Mouse (Mus musculus): ENCODE measurements at regions not wholly inside any gene's neighbourhood (a gene's known extent, or its start where the extent isn't known, plus 50 kb on each side); places are given as distances from the start of the nearest gene placed in this dataset.

DNA sequence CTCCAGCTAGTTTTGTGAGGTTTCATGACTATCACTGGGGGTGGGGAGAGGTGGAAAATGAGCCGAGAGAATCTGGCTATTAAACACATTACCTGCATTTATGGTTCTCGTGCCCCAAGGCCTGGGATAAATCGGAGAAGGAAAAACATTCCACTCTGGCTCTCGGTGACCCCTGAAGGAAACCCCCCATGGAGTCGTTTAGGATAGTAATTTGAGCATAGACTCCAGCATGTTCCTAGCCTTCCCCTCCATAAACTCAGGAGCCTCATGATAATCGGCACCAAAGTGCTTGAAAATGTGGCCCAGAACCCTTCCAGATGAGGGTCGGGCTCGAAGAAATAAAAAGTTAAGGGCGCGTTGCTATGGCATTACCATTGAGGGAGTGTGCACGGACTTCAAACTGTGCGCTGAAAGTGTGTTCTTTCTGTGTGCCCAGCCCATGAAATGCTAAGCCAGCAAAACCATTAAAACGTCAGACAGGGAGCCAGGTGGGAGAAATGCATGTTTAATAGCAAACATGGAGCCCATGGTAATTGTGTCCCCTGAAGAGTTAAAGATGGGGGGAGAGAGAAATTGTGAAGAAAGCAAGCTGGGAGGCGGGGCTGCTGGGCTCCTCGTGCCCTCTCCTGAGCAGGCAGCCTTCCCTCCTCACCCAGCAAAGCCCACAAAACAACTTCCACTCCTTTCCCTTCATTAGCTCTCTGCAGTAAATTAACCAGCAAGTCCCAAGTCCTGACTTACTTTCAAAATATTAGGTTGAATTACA is 64.1 kb upstream of the Sall1 start:
- TF ChIP-seq CTCF (conservative IDR thresholded peaks at IDR 0.05; ENCODE audit: insufficient read depth, insufficient read length, low read depth, low read length) (no peak), POLR2A (IDR thresholded peaks at IDR 0.05; ENCODE audit: low read depth, low read length) (no peak)

Measured in kidney, adult 2 months (tissue).